Mouse (Mus musculus) stomach, embryonic 16.5 days (tissue): Measurements from ENCODE around the gene Srrm2. TPM values are rescaled to one million over a fixed set of nuclear protein-coding genes. Genes with fewer than 3 reads are reported as not detected.

ENCODE experiments used
- ATAC-seq: fragments of 200-750 bp; cut with Nextera tagmentation; 2 replicates; pipeline ENCODE4 v1.8.0; 2017; ENCODE audit warnings: moderate number of reproducible peaks, moderate TSS enrichment; ENCODE audit not compliant: insufficient read depth, low FRiP score
- H3K27ac ChIP-seq: fragments of 300-500 bp; sonication (generic); 2 replicates; pipeline ENCODE4 v1.5.1; 2014; ENCODE audit warnings: low read length
- H3K27me3 ChIP-seq: fragments of 300-500 bp; sonication (generic); 2 replicates; pipeline ENCODE4 v1.6.1; 2014; ENCODE audit warnings: low read length, control low read depth, mixed read lengths; ENCODE audit not compliant: control insufficient read depth, insufficient read depth
- H3K36me3 ChIP-seq: fragments of 300-500 bp; sonication (generic); 2 replicates; pipeline ENCODE4 v1.6.1; 2014; ENCODE audit warnings: low read length; ENCODE audit not compliant: control insufficient read depth, insufficient read depth
- H3K4me1 ChIP-seq: fragments of 300-500 bp; sonication (generic); 2 replicates; pipeline ENCODE4 v1.6.1; 2014; ENCODE audit warnings: low read length, control low read depth, mixed read lengths; ENCODE audit not compliant: control insufficient read depth, insufficient read depth
- H3K4me2 ChIP-seq: fragments of 300-500 bp; sonication (generic); 2 replicates; pipeline ENCODE4 v1.6.1; 2014; ENCODE audit warnings: low read depth, low read length, mixed read lengths
- H3K4me3 ChIP-seq: fragments of 300-500 bp; sonication (generic); replicated peaks from 2 replicates; pipeline ENCODE4 v1.5.1; 2014; ENCODE audit warnings: mild to moderate bottlenecking, low read length
- H3K9ac ChIP-seq: fragments of 300-500 bp; sonication (generic); 2 replicates; pipeline ENCODE4 v1.6.1; 2014; ENCODE audit warnings: low read length
- H3K9me3 ChIP-seq: fragments of 300-500 bp; sonication (generic); replicated peaks from 2 replicates; pipeline ENCODE4 v1.6.1; 2016; ENCODE audit warnings: low read length, control low read depth; ENCODE audit not compliant: control insufficient read depth
- WGBS: fragments of 180-500 bp; shearing (Covaris S2); extraction: QIAGEN DNeasy Blood & Tissue Kit; methylation state at CpG from one replicate; pipeline ENCODE4 v1.1.7; 2014; 5-methylcytosine and 5-hydroxymethylcytosine counted together
- microRNA-seq: library from miRNA; unstranded; fragments of <30 nt; microRNA quantifications from one replicate; pipeline ENCODE4, GENCODE M21; 2016
- polyA plus RNA-seq: library from polyadenylated mRNA; unstranded; fragments of >200 nt; fragmentation: Nextera tagmentation; extraction: Ambion mirVana; gene quantifications from 2 replicates; pipeline ENCODE4 v1.2.1, GENCODE M21; 2015

Gene Srrm2
- polyA plus RNA-seq, 1 experiment from 2014 or later, result 350 TPM

GRCm38 (mm10) chr17:23853292-23853691 is 63.0 kb downstream of the Srrm2 start:
- Histone ChIP-seq H3K27me3 (no peaks in the 10 kb centered on the region), H3K36me3 (no peaks in the 10 kb centered on the region), H3K4me3 (no peak overlapping the region), H3K4me2 (no peak overlapping the region), H3K9me3 (no peaks in the 10 kb centered on the region), H3K9ac (no peak overlapping the region), H3K27ac (no peak overlapping the region; the same call in 1 of the 2 replicates), H3K4me1 (no peaks in the 10 kb centered on the region)
- ATAC-seq, result 0 out of 2 replicates have a peak, but pooled peaks have one; percentile 30
- 38% methylated on average over 5 of the region's 5 CpGs for WGBS

GRCm38 (mm10) chr17:23854229-23854765 is 64.0 kb downstream of the Srrm2 start:
- Histone ChIP-seq H3K4me2 (no peak overlapping the region), H3K9me3 (no peaks in the 10 kb centered on the region), H3K9ac (no peak overlapping the region), H3K36me3 (no peaks in the 10 kb centered on the region), H3K4me1 (peaks cover 2% of the 10 kb centered on the region; the same call in 1 of the 2 replicates), H3K27ac (no peak overlapping the region), H3K27me3 (no peaks in the 10 kb centered on the region), H3K4me3 (no peak overlapping the region)
- no peak for ATAC-seq
- WGBS, result 88% methylated on average over 10 of the region's 10 CpGs

- H3K4me2 ChIP-seq, result no peak overlapping the region
- H3K36me3 ChIP-seq, result no peaks in the 10 kb centered on the region
- no peak overlapping the region for H3K27ac ChIP-seq
- 87% methylated on average over 6 of the region's 6 CpGs for WGBS
- peaks cover 2% of the 10 kb centered on the region; the same call in 1 of the 2 replicates for H3K4me1 ChIP-seq
- no peak overlapping the region for H3K9ac ChIP-seq
- ATAC-seq, result no peak
- H3K4me3 ChIP-seq, result no peak overlapping the region
- H3K27me3 ChIP-seq, result no peaks in the 10 kb centered on the region
- no peaks in the 10 kb centered on the region for H3K9me3 ChIP-seq
Observed at GRCm38 (mm10) chr17:23857193-23857592, 66.9 kb downstream of the Srrm2 start.

- ATAC-seq, result peak; percentile 71; the same call in 1 of the 2 replicates
- Histone ChIP-seq H3K4me2 (no peak overlapping the region), H3K4me3 (no peak overlapping the region), H3K27me3 (no peaks in the 10 kb centered on the region), H3K9me3 (no peaks in the 10 kb centered on the region), H3K9ac (no peak overlapping the region), H3K36me3 (no peaks in the 10 kb centered on the region), H3K27ac (peak overlapping the region; percentile 51), H3K4me1 (peaks cover 2% of the 10 kb centered on the region; the same call in 1 of the 2 replicates)
- WGBS, result 42% methylated on average over 2 of the region's 2 CpGs
Observed at GRCm38 (mm10) chr17:23857913-23858312, 67.6 kb downstream of the Srrm2 start.

- 76% methylated on average over 4 of the region's 4 CpGs for WGBS
- H3K4me2 ChIP-seq, result no peak overlapping the region
- no peaks in the 10 kb centered on the region for H3K27me3 ChIP-seq
- H3K4me3 ChIP-seq, result no peak overlapping the region
- H3K36me3 ChIP-seq, result no peaks in the 10 kb centered on the region
- ATAC-seq, result no peak
- 0 out of 2 replicates have a peak, but pooled peaks cover 4% of the 10 kb centered on the region for H3K9me3 ChIP-seq
- H3K4me1 ChIP-seq, result peaks cover 2% of the 10 kb centered on the region; the same call in 1 of the 2 replicates
- H3K27ac ChIP-seq, result no peak overlapping the region
- H3K9ac ChIP-seq, result no peak overlapping the region
Observed at GRCm38 (mm10) chr17:23862926-23863325, 72.6 kb downstream of the Srrm2 start.

- Histone ChIP-seq H3K9ac (no peak within 1 kb of the TSS), H3K4me1 (no peaks in the 10 kb centered on the region), H3K9me3 (0 out of 2 replicates have a peak, but pooled peaks cover 4% of the 10 kb centered on the region), H3K4me3 (no peak within 1 kb of the TSS), H3K36me3 (no peaks in the 10 kb centered on the region), H3K4me2 (no peak within 1 kb of the TSS), H3K27me3 (no peaks in the 10 kb centered on the region), H3K27ac (no peak within 1 kb of the TSS)
- WGBS, result 82% methylated on average over 15 of the region's 15 CpGs
- ATAC-seq, result no peak
Observed at GRCm38 (mm10) chr17:23867756-23868155, 77.4 kb downstream of the Srrm2 start, which contains the start of gene Prss21. Gene Prss21 (plus strand): TSS chr17:23868056.

- Histone ChIP-seq H3K9ac (no peak overlapping the region), H3K4me3 (no peak overlapping the region), H3K27me3 (no peaks in the 10 kb centered on the region), H3K9me3 (0 out of 2 replicates have a peak, but pooled peaks cover 4% of the 10 kb centered on the region), H3K36me3 (no peaks in the 10 kb centered on the region), H3K4me1 (no peaks in the 10 kb centered on the region), H3K4me2 (no peak overlapping the region), H3K27ac (no peak overlapping the region)
- WGBS, result 82% methylated on average over 11 of the region's 11 CpGs
- no peak for ATAC-seq
Observed at GRCm38 (mm10) chr17:23868513-23868912, 78.2 kb downstream of the Srrm2 start.

Small RNA genes lying within 50 kb of the gene (microRNA-seq; reads per million reads assigned to microRNA genes)
- gene Mir5125, result not detected

Other genes with a start within 250 kb of the Srrm2 start
- 15.1 and 17.2 TPM in 2 replicates for gene Zfp213, start 226.3 kb upstream of the Srrm2 start, polyA plus RNA-seq
- gene Zfp13, start 191.0 kb upstream of the Srrm2 start, polyA plus RNA-seq, result 11.5 and 11.8 TPM in 2 replicates
- gene Zscan10, start 189.7 kb upstream of the Srrm2 start, polyA plus RNA-seq, result 0.15 TPM in 1 of 2 replicates, not detected in the other
- 0.74 and 0.79 TPM in 2 replicates for gene Mmp25, start 145.3 kb upstream of the Srrm2 start, polyA plus RNA-seq
- 19.6 and 26.1 TPM in 2 replicates for gene Bicdl2, start 130.0 kb upstream of the Srrm2 start, polyA plus RNA-seq
- 93.1 and 112 TPM in 2 replicates for gene Hcfc1r1, start 116.9 kb upstream of the Srrm2 start, polyA plus RNA-seq
- gene Thoc6, start 116.7 kb upstream of the Srrm2 start, polyA plus RNA-seq, result 37.0 and 38.5 TPM in 2 replicates
- gene Tnfrsf12a, start 113.1 kb upstream of the Srrm2 start, polyA plus RNA-seq, result 24.1 and 26.6 TPM in 2 replicates
- 69.6 and 70.6 TPM in 2 replicates for gene Cldn6, start 111.3 kb upstream of the Srrm2 start, polyA plus RNA-seq
- 1.3 and 2.2 TPM in 2 replicates for gene Cldn9, start 106.5 kb upstream of the Srrm2 start, polyA plus RNA-seq
- 0.23 TPM in 1 of 2 replicates, not detected in the other for gene 1520401A03Rik, start 67.7 kb upstream of the Srrm2 start, polyA plus RNA-seq
- 40.9 and 43.3 TPM in 2 replicates for gene Pkmyt1, start 64.2 kb upstream of the Srrm2 start, polyA plus RNA-seq
- 25.4 and 28.4 TPM in 2 replicates for gene Paqr4, start 49.7 kb upstream of the Srrm2 start, polyA plus RNA-seq
- 0.45 and 0.67 TPM in 2 replicates for gene Kremen2, start 44.7 kb upstream of the Srrm2 start, polyA plus RNA-seq
- gene Flywch1, start 18.9 kb upstream of the Srrm2 start, polyA plus RNA-seq, result 43.3 and 47.0 TPM in 2 replicates
- 19.4 and 19.8 TPM in 2 replicates for gene Flywch2, start 4.5 kb upstream of the Srrm2 start, polyA plus RNA-seq
- 906 and 920 TPM in 2 replicates for gene Elob, start 38.6 kb downstream of the Srrm2 start, polyA plus RNA-seq
- 0.21 TPM in 1 of 2 replicates, not detected in the other for gene Prss33, start 45.5 kb downstream of the Srrm2 start, polyA plus RNA-seq
- gene Prss32, start 53.3 kb downstream of the Srrm2 start, polyA plus RNA-seq, result 7.8 and 10.4 TPM in 2 replicates
- 2.6 and 3.3 TPM in 2 replicates for gene Prss41, start 53.6 kb downstream of the Srrm2 start, polyA plus RNA-seq
- not detected in 2 replicates for gene Prss21, start 77.5 kb downstream of the Srrm2 start, polyA plus RNA-seq
- gene Dcpp1, start 90.3 kb downstream of the Srrm2 start, polyA plus RNA-seq, result not detected in 2 replicates
- not detected in 2 replicates for gene Dcpp2, start 90.3 kb downstream of the Srrm2 start, polyA plus RNA-seq
- gene Dcpp3, start 126.9 kb downstream of the Srrm2 start, polyA plus RNA-seq, result not detected in 2 replicates
- gene Sbp, start 151.1 kb downstream of the Srrm2 start, polyA plus RNA-seq, result not detected in 2 replicates
- gene Sbpl, start 164.7 kb downstream of the Srrm2 start, polyA plus RNA-seq, result not detected in 2 replicates
- gene Prss30, start 190.0 kb downstream of the Srrm2 start, polyA plus RNA-seq, result 0.18 and 0.21 TPM in 2 replicates
- 4.2 and 6.7 TPM in 2 replicates for gene Prss22, start 207.6 kb downstream of the Srrm2 start, polyA plus RNA-seq
- gene Prss27, start 247.6 kb downstream of the Srrm2 start, polyA plus RNA-seq, result 19.0 and 30.0 TPM in 2 replicates